Mouse (Mus musculus) urinary bladder, adult 18-20 months (tissue): ENCODE results near the gene Vmn1r49.
"Not testable (repeated sequence)": the region's sequence is repeated elsewhere in the genome, so short reads cannot be mapped to it uniquely, and the experiment has no call there.

Source experiments
- DNase-seq, 2 experiments: peaks; one replicate each; pipeline ENCODE4 v3.0.0; 2022; ENCODE audit warnings: low spot score in 2 of 2, mixed read lengths in 2 of 2

Vmn1r49 gene

GRCm38 (mm10) chr6:90078406-90078805 lies at the start of gene Vmn1r49:
Gene Vmn1r49 (minus strand): TSS chr6:90078506.
- DNase-seq = no peak

GRCm38 (mm10) chr6:90122296-90122695 lies 44.0 kb upstream of the Vmn1r49 start, which contains the start of gene Vmn1r51:
Gene Vmn1r51 (plus strand): TSS chr6:90122596.
- not testable (repeated sequence) for DNase-seq

GRCm38 (mm10) chr6:90101130-90101529 lies 22.8 kb upstream of the Vmn1r49 start, which contains the start of gene Vmn1r50:
Gene Vmn1r50 (plus strand): TSS chr6:90101430.
- no peak for DNase-seq

- DNase-seq = no peak
Measured at GRCm38 (mm10) chr6:90100566-90100965, 22.3 kb upstream of the Vmn1r49 start.

- not testable (repeated sequence) for DNase-seq
Measured at GRCm38 (mm10) chr6:90036741-90037140, 41.6 kb downstream of the Vmn1r49 start, which contains the start of gene Vmn1r48. Gene Vmn1r48 (minus strand): TSS chr6:90036841.
